Mouse (Mus musculus) intestine, embryonic 14.5 days (tissue): ENCODE results near the gene Stk36. TPM values are rescaled to one million over a fixed set of nuclear protein-coding genes. Genes with fewer than 3 reads are reported as not detected.

Experiments
- ATAC-seq: fragments of 200-750 bp; cut with Nextera tagmentation; replicated peaks from 2 replicates; pipeline ENCODE4 v1.8.0; 2017; ENCODE audit warnings: low read depth, moderate number of reproducible peaks, moderate TSS enrichment, moderate library complexity; ENCODE audit not compliant: low FRiP score, low TSS enrichment
- DNase-seq: peaks from one replicate; pipeline ENCODE4 v3.0.0-alpha.2; 2018; ENCODE audit warnings: low spot score
- H3K27ac ChIP-seq: fragments of 300-500 bp; sonication (generic); 2 replicates; pipeline ENCODE4 v1.5.1; 2014; ENCODE audit warnings: low read depth, mild to moderate bottlenecking, control low read depth
- H3K27me3 ChIP-seq: fragments of 300-500 bp; sonication (generic); replicated peaks from 2 replicates; pipeline ENCODE4 v1.6.1; 2014; ENCODE audit warnings: low read length, control low read depth; ENCODE audit not compliant: control insufficient read depth, insufficient read depth
- H3K36me3 ChIP-seq: fragments of 300-500 bp; sonication (generic); 2 replicates; pipeline ENCODE4 v1.6.1; 2014; ENCODE audit warnings: low read length, control low read depth; ENCODE audit not compliant: control insufficient read depth, insufficient read depth
- H3K4me1 ChIP-seq: fragments of 300-500 bp; sonication (generic); replicated peaks from 2 replicates; pipeline ENCODE4 v1.6.1; 2014; ENCODE audit warnings: low read length, control low read depth, mixed read lengths; ENCODE audit not compliant: control insufficient read depth, insufficient read depth
- H3K4me2 ChIP-seq: fragments of 300-500 bp; sonication (generic); 2 replicates; pipeline ENCODE4 v1.6.1; 2014; ENCODE audit warnings: low read length
- H3K4me3 ChIP-seq: fragments of 300-500 bp; sonication (generic); 2 replicates; pipeline ENCODE4 v1.5.1; 2014; ENCODE audit warnings: low read depth, low read length, control low read depth, mixed read lengths
- H3K9ac ChIP-seq: fragments of 300-500 bp; sonication (generic); 2 replicates; pipeline ENCODE4 v1.6.1; 2014; ENCODE audit warnings: mild to moderate bottlenecking, low read length
- H3K9me3 ChIP-seq: fragments of 300-500 bp; sonication (generic); 2 replicates; pipeline ENCODE4 v1.6.1; 2016; ENCODE audit warnings: low read length, control low read depth; ENCODE audit not compliant: control insufficient read depth
- WGBS: fragments of 180-500 bp; shearing (Covaris S2); extraction: QIAGEN DNeasy Blood & Tissue Kit; methylation state at CpG from one replicate; pipeline ENCODE4 v1.1.7; 2014; 5-methylcytosine and 5-hydroxymethylcytosine counted together
- polyA plus RNA-seq: library from polyadenylated mRNA; unstranded; fragments of >200 nt; fragmentation: Nextera tagmentation; extraction: Ambion mirVana; gene quantifications from 2 replicates; pipeline ENCODE4 v1.2.1, GENCODE M21; 2014

Gene Stk36
- polyA plus RNA-seq, 1 experiment from 2014 or later = 5.1 TPM

DNA sequence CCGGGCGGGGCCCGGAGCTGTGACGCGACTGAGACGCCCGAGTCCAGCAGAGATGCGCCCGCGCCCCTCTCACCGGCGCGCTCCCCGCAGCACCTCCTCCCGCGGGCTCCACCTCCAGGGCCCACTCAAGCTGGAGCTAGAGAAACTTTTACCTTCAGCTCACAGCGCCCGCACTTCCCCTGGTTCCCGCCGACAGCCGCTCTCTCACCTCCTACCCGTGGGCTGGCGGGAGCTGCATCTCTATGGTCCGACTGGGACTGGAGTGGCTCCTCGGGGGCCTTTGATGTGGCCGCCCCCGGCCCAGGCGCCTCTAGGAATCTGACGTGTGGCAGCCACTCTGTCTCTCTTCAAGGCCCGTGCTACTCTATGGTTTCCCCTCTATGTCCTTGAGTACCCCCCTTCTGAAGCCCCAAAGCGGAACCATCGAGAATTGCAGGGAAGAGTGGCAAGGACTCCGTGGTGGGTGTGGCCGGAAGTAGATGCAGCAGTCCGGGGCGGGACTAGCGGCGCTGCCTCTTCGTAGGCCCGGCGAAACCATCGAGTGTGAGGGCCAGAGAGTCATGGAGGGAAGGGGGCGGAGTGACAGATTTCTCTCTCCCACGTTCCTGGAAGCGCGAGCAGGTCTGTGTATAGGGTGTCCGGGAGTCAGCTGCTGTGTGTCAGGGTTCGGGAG is 13.3 kb upstream of the Stk36 start, which contains the start of the genes Zfp142 and Bcs1l:
TSS of gene Zfp142 (minus strand) at position 474 of the 673 bp plus-strand sequence.
TSS of gene Bcs1l (plus strand) at position 517 of the 673 bp plus-strand sequence.
- Histone ChIP-seq H3K27me3 (no peaks in the 10 kb centered on the region), H3K4me2 (peak within 1 kb of the TSS; percentile 72), H3K27ac (peak within 1 kb of the TSS; percentile 76), H3K4me1 (peaks cover 7% of the 10 kb centered on the region), H3K9me3 (no peaks in the 10 kb centered on the region), H3K9ac (peak within 1 kb of the TSS; percentile 58), H3K36me3 (peaks cover 44% of the 10 kb centered on the region), H3K4me3 (peak within 1 kb of the TSS; percentile 82)
- ATAC-seq = peak; percentile 99
- DNase-seq = peak; percentile 98
- under 1% methylated on average over 48 of the region's 48 CpGs for WGBS

- no peak for DNase-seq
- H3K4me1 ChIP-seq = no peaks in the 10 kb centered on the region
- H3K27ac ChIP-seq = no peak overlapping the region
- H3K9ac ChIP-seq = no peak overlapping the region
- peaks cover 74% of the 10 kb centered on the region for H3K36me3 ChIP-seq
- WGBS = 86% methylated on average over 8 of the region's 8 CpGs
- H3K4me3 ChIP-seq = no peak overlapping the region
- no peaks in the 10 kb centered on the region for H3K27me3 ChIP-seq
- no peaks in the 10 kb centered on the region for H3K9me3 ChIP-seq
- no peak overlapping the region for H3K4me2 ChIP-seq
- no peak for ATAC-seq
These were observed 6.8 kb upstream of the Stk36 start for GRCm38 (mm10) chr1:74594434-74594833.

DNA sequence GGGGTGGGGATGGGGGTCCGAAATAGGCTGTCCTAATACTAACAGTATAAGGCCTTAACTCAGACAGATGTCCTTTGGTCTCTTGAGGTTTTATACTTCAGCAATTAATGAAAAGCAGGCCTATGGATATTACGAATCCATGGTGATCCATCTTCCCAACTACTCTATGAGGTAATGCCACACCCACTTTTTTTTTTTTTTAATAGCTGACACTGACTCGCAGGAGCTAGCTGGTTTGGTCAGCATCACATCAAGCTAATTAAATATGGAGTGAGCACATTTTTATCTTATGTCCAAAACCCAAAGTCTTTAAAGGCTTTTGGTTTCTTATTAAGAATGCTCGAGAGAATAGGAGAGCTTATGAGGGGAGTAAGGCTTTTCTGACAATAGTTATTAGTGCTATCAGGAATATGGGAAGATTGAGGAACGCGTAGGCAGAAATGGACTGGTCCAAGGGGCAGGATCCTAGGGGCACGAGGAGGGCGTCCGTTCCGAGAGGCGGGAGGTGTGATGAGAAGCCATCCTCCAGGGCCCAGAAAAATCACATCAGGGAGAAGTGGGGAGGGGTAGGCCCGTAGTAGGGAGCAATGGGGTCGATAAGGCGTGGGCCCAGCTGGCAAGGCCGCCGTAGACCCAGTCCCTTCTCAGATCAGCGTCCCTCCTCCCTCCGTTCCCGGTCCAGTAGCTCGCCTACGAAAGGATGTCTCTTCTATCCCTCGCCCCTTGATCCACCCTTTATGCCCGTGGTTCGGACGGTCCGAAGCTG is 561 bp upstream of the Stk36 start:
- H3K4me3 ChIP-seq = peak overlapping the region; percentile 85
- H3K27me3 ChIP-seq = no peaks in the 10 kb centered on the region
- H3K4me2 ChIP-seq = peak overlapping the region; percentile 89
- peak; percentile 54; the same call in 1 of the 2 replicates for ATAC-seq
- H3K4me1 ChIP-seq = peaks cover 14% of the 10 kb centered on the region
- no peaks in the 10 kb centered on the region for H3K9me3 ChIP-seq
- DNase-seq = no peak
- WGBS = 8% methylated on average over 26 of the region's 26 CpGs
- H3K9ac ChIP-seq = peak overlapping the region; percentile 80
- peaks cover 25% of the 10 kb centered on the region for H3K36me3 ChIP-seq
- peak overlapping the region; percentile 22; the same call in 1 of the 2 replicates for H3K27ac ChIP-seq

GRCm38 (mm10) chr1:74624183-74624582 is 22.9 kb downstream of the Stk36 start:
- H3K9ac ChIP-seq = no peak overlapping the region
- no peak overlapping the region for H3K4me3 ChIP-seq
- H3K9me3 ChIP-seq = no peaks in the 10 kb centered on the region
- no peak overlapping the region for H3K4me2 ChIP-seq
- no peaks in the 10 kb centered on the region for H3K36me3 ChIP-seq
- ATAC-seq = no peak
- no peak for DNase-seq
- H3K4me1 ChIP-seq = no peaks in the 10 kb centered on the region
- H3K27ac ChIP-seq = no peak overlapping the region
- 94% methylated on average over 1 of the region's 1 CpGs for WGBS
- H3K27me3 ChIP-seq = no peaks in the 10 kb centered on the region

GRCm38 (mm10) chr1:74626076-74626475 is 24.8 kb downstream of the Stk36 start:
- Histone ChIP-seq H3K4me3 (no peak overlapping the region), H3K27ac (no peak overlapping the region), H3K36me3 (no peaks in the 10 kb centered on the region), H3K4me1 (no peaks in the 10 kb centered on the region), H3K9ac (no peak overlapping the region), H3K27me3 (no peaks in the 10 kb centered on the region), H3K9me3 (no peaks in the 10 kb centered on the region), H3K4me2 (no peak overlapping the region)
- ATAC-seq = no peak
- no peak for DNase-seq
- 86% methylated on average over 4 of the region's 4 CpGs for WGBS

DNA sequence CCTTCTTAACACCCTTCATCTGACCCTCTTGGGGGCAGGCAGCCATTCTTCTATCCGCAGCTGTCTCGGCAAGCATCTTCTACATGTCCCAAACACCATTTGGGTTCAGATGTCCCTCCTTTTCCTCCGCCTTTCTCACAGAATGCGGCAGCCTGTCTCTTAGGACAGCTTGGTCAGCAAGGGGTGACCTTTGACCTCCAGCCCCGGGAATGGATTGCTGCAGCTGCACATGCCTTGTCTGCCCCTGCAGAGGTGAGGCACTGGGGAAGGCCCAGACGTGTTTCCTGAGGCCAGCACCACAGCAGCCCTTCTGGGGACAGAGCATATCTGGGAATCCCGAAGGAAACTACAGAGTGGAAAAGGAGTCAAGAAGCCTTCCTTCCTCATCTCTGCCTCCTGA is 26.8 kb downstream of the Stk36 start:
- Histone ChIP-seq H3K27me3 (no peaks in the 10 kb centered on the region), H3K4me1 (no peaks in the 10 kb centered on the region), H3K9me3 (no peaks in the 10 kb centered on the region), H3K27ac (no peak overlapping the region), H3K36me3 (no peaks in the 10 kb centered on the region), H3K4me2 (no peak overlapping the region), H3K4me3 (no peak overlapping the region), H3K9ac (no peak overlapping the region)
- WGBS = 49% methylated on average over 7 of the region's 7 CpGs
- no peak for DNase-seq
- ATAC-seq = no peak

DNA sequence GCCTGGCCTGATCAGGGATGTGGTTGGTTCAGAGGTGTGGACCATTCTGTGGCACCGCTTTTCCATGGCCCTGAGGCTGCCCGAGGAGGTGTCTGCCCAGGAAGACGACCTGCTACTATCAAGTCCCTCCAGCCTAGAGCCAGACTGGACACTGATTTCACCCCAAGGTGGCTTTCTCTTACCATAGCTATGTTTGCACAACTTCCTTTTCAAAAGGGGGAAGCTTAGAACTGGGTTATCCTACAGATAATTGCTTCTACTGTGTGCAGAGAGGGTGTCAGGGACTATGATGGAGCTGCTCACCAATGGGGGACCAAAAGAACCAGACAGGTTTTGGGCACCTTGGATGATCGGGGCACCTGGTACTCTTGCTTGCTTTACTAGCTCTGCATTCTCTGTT is 31.5 kb downstream of the Stk36 start:
- Histone ChIP-seq H3K9ac (no peak overlapping the region), H3K4me3 (no peak overlapping the region), H3K27me3 (no peaks in the 10 kb centered on the region), H3K27ac (no peak overlapping the region), H3K36me3 (0 out of 2 replicates have a peak, but pooled peaks cover 4% of the 10 kb centered on the region), H3K9me3 (no peaks in the 10 kb centered on the region), H3K4me2 (no peak overlapping the region), H3K4me1 (no peaks in the 10 kb centered on the region)
- 83% methylated on average over 4 of the region's 4 CpGs for WGBS
- DNase-seq = no peak
- ATAC-seq = no peak

DNA sequence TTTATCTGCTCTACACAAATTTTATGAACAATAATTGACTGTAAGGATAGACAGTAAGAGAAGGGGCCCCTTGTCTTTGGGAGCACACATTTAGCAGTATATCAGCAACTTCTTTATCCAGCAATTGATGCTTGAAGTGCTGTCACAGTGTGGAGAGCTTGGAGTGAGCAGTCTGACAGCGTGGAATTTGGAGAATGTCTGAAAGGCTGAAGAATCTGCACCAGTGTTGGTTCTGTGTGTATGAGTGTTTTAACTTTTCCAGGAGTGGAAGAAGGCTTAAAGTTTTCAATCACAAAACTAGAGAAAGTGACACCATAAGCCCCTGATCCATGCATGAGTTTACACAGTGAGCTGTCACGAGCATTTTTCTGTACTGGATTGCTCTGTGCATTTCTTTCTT is 42.3 kb downstream of the Stk36 start:
- no peak for DNase-seq
- Histone ChIP-seq H3K4me3 (no peak overlapping the region), H3K27me3 (no peaks in the 10 kb centered on the region), H3K9ac (no peak overlapping the region), H3K4me2 (no peak overlapping the region), H3K36me3 (no peaks in the 10 kb centered on the region), H3K27ac (no peak overlapping the region), H3K4me1 (no peaks in the 10 kb centered on the region), H3K9me3 (no peaks in the 10 kb centered on the region)
- WGBS = 68% methylated on average over 2 of the region's 2 CpGs
- ATAC-seq = no peak
